Mouse (Mus musculus) urinary bladder, postnatal 10 days (tissue): ENCODE results near the gene Pex3.
A peak's percentile ranks its signal among the peaks of the same experiment; 100 is the strongest.

Experiments used
- DNase-seq: peaks from one replicate; pipeline ENCODE4 v3.0.0; 2022; ENCODE audit warnings: low spot score

Gene Pex3

DNA sequence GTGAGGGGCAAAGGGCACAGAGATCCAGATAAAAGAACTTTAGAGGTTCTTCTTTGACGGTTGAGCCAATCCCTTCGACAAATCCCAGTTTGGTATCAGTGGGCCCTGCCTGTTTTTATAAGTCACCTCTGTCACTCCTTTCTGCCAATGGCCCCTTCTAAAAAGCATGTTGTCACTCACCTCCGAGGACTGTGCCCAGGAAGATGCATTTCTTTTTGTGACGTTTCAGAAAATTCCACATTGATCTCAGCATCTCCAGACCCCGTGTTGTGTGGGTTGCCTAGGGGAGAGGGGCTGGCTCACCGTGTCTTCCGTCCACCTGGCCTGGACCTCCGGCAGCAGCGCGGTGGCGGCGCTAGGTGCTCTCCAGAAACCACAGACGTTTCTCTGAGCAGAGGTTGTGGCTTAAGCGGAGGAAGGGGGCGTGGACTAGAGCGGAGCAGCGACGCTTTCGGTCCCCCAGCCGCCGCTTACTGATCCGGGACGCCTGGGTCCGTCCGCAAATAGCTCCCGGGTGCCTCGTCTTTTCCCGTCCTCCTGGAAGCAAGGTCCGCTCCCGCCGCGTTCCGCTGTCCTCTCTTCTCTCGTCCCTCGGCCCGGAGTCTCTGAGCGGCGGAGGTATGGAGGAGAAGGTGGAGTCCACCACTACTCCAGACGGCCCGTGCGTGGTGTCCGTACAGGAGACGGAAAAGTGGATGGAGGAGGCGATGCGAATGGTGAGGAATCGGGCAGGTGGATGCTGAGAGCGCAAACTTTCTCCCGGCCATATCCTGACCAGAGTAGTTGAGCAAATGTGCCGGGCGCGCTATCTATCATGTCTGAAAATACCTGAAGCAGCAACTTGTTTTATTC, at the start of gene Pex3, which contains the start of gene Adat2:
Gene Pex3, minus strand, starts transcription at position 497 of the 852 bp plus-strand sequence.
Gene Adat2, plus strand, starts transcription at position 249 of the 852 bp plus-strand sequence.
- DNase-seq = peak; percentile 65

DNA sequence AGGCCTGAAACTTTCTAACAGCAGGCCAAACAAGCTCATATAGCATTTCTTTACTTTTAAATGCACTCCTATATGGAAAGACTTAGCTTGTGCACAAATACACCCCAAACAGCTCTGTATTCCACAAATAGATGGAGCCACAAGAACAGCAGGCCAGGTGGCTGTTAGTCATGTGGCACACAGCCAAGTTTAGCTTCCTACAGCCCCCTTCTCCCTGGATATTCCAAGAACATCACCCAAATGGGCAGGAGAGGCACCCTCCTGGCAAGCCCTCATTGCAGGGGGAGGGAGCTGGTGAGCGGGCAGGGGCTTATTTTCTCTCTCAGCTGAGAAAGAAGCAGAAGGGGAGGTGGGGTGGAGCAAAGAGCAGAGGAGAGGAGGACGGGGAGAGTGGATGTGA, 48.0 kb upstream of the Pex3 start:
- no peak for DNase-seq

DNA sequence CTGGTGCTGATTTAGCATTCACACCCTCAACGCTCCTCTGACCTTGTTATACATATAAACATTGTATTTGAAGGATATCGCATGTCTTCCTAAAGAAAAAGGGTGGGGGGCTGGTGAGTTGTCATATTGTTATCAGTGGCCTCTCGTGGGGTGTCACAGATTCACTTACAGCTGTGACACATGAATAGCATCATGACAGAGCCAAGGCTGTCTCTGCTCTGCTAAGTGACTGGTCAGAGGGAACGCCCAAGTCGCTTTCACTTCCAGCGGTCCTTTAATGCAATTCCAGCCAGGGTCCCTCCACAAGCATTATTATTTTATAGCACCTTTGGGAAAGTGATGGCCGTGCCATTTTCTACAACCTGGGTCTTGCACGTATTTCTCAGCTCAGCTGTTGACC, 44.5 kb upstream of the Pex3 start:
- no peak for DNase-seq

- DNase-seq = no peak
Observed at GRCm38 (mm10) chr10:13596866-13597265, 43.9 kb upstream of the Pex3 start.

DNA sequence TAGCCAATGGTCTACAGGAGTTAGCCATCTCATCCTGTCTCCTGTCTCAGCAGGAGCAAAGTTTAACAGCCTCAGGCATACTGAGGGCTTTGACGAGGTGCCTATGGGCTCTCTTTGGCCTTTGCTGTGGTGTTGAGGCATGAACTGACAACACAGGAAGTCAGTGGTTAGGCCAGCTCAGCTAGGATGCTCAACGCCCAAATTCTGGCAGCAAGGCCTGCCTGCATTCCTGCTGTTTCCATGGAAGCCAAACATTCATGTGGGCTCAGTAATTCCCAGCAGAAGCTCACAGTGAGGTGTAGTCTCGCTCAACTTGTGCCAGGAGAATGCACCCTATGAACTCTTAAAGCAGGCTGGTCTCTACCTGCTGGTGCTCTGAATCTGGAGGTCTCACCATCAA, 43.1 kb upstream of the Pex3 start:
- DNase-seq = no peak

DNA sequence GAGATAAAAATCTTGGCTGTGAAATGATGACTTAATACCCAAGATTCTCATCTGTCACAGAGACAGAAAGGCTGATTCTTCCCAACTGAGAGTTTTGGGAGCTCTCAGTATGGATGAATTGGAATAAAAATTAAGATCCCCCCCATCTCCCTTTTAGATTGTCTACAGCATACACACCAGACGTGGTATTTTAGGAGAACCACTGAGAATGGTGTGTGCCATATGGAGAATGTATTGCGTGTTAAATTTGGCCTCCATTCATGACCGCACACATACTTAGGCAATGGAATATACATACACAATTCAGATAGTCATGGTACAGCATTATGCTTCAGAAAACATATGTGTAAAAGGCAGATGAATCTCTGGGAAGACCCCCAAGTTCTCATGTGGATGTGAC, 40.6 kb upstream of the Pex3 start:
- DNase-seq = no peak

- DNase-seq = no peak
Observed at GRCm38 (mm10) chr10:13592196-13592595, 39.3 kb upstream of the Pex3 start.

- DNase-seq = no peak
Observed at GRCm38 (mm10) chr10:13587914-13588313, 35.0 kb upstream of the Pex3 start.

- no peak for DNase-seq
Observed at GRCm38 (mm10) chr10:13577123-13577522, 24.2 kb upstream of the Pex3 start.

DNA sequence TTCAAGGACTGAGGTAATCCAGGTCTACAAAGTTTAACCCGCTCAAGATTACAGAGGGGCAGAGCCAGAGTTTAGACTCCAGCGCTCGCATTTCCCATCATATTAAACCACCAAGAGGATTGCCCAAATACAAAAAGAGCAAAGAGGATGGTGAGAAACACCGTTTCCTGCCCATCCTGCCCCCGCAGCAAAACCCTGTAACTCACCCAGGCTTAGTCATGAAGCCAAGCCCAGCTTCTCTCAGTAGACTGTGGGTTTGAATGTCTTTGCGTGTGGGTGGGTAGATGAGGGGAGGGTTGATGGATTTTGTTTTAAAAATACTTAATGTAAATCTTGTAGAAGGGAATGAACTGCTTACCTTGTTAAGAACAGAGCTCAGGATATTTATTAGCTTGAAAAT, 19.5 kb upstream of the Pex3 start:
- no peak for DNase-seq

DNA sequence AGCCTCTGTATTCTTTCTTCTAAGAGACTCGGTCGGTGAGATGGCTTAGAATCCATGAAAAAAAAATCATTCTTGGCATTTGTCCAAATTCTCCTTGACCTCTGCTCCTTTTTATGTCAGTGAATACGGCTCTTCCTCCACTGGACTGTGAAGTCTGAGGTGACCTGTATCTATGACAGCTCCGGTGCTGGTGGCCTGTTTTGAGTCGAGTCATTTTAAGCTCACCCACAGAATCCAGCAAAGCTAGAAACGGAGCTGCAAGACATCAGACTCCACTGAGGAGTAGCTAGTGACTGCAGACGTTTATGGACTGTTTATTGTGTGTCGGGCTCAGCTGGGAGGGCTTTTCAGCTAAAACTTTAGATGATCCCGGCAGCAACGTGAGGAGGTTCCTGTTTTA, 19.1 kb upstream of the Pex3 start:
- no peak for DNase-seq

DNA sequence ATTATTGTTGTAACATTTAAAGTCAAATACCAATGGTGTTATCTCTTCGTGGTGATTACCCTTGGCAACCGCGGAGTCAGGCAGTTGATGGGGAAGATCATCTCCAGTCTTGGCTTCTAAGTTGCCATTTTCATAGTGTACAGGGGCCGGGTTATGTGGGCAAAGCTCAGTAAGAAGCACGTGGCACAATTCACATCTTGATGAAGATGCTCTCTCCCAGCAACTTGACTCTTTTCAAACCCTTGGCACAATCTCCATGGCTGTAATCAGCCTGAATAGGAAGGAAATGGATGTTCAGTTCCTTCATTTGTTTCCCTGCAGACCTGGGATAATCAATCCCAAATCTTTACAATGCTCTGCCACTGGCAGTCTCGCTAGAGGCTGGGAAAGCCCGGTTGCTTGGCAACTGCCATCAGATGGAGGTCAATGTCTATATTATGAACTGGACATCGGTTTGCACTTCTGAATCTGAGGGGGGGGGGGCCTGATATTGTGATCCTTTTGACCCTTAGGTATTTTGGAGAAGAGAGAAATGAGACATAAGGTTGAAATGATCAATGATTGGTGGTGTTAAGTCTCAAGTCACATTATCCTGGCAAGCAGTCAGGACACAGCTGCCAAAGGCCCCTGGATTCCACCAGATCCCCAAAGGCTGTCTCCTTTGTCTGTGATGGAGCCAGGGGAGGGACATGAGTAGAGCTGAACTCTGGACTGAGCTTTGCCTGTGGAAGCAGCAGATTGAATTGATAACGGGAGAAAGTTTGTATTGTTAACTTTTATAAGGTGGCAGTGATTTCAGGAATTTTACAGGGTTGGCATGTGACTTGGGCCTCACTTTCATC, 18.0 kb upstream of the Pex3 start:
- no peak for DNase-seq

DNA sequence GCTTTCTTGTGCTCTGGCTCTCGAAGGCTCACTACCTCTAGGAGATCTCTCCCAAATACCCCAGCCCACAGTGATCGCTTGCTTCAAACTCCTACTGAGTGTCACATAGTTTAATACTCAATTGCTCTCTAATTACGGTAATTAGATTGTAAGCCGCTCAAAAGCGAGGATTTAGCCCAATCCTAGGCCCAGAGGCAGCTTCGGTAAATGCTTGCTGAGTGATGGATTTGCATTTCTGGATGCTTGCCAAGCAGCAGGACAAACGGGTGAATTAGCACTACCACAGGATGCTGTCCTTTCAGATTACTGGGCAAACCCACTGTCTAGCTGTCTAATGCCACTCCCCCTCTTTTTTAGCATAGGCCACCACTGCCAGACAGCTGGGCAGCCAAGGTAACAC, 16.9 kb upstream of the Pex3 start:
- DNase-seq = no peak

DNA sequence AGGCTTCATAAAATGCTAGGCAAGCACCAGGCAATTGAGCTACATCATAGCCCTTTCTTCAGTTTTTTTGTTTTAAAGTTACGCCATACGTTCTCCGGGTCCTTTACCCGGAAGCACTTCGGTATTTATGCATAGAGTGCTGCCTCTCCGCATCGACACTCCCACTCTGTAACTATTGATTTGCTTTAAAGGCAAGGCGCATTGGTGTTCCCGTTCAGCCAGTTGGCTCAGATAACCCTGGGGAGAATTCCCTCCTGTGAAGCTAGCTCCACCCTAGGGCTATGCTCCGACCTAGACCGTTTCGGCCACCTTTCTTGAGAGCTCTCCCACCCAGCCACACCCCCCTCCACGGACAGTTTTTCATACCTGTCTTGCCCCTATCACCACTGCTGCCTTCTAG, 13.5 kb upstream of the Pex3 start:
- no peak for DNase-seq

- DNase-seq = no peak
Observed at GRCm38 (mm10) chr10:13565080-13565448, 12.1 kb upstream of the Pex3 start.

DNA sequence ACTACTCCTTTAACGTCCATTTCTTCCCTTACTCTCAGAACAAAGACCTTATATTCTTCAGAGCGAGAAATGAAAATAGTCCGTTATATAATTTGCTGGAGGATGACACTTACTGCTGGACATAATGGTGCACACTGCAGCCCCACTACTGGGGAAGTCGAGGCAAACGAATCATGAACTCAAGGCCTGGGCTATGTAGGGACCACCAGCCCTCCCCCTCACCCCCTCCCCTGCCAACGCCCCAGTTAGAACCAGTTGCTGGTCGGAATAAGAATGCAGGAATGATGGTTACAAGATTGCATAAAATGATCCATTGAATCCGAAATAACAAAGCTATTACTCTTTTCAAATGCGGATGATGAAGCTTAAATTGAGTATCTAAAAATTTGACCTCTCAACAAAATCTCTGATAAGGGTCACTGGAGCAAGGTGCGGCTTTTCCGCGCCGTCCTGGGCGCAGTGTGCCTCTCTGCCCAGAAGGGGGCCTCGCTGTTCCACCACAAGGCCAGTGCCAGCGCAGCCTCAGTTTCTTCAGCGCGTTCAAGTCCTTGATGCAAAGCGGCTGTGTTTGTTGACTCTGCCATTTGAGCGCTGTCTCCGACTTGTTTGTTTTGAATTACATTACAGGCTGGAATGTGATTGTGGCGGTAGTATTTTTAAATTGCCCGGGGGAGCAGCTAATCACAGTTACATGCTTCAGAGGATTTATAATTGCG, 11.6 kb upstream of the Pex3 start:
- DNase-seq = no peak

GRCm38 (mm10) chr10:13560014-13560674, 7.2 kb upstream of the Pex3 start:
- DNase-seq = no peak

DNA sequence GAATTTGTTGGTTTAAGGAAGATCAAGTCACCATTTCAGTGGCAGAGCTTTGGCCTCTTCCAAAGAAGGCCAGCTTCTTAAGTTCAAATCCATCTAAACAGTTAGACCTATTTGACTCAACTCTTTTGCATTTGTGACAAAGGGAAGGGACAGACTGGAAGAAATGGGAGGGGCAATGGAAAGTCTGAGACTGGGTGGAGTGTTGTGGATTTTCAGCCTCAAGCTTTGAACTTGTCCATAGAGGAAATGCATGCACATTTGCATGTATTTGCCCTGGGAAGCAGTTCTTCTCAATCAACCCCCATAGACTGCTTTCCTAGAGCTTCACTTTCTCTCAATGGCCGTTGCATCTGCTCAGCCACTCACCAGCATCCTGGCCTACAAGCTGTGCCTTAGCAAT, 1.4 kb upstream of the Pex3 start:
- DNase-seq = no peak

DNA sequence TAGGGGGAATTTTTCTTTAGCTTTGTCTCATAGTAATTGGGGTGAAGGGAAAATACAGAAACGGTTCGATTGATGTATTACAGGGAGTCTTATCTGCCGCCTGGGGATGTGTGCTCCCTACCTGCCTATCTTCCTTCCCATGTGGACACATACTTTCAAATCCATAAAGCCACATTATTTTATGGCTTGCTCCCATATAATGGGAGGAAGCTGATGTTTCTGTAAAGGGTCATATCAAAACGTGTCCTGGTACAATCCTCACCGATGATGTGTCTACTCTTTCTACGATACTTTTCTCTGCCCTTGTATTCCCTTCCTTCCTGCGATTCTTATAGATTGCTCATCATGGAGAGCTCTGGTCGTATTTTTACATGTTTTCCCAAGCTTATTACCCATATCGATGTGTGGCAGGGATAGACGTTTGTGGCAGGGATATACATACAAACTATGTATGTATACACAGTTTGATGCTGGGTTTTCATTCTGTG, 600 bp upstream of the Pex3 start:
- no peak for DNase-seq

- DNase-seq = no peak
Observed at GRCm38 (mm10) chr10:13541721-13542120, 11.2 kb downstream of the Pex3 start.

DNA sequence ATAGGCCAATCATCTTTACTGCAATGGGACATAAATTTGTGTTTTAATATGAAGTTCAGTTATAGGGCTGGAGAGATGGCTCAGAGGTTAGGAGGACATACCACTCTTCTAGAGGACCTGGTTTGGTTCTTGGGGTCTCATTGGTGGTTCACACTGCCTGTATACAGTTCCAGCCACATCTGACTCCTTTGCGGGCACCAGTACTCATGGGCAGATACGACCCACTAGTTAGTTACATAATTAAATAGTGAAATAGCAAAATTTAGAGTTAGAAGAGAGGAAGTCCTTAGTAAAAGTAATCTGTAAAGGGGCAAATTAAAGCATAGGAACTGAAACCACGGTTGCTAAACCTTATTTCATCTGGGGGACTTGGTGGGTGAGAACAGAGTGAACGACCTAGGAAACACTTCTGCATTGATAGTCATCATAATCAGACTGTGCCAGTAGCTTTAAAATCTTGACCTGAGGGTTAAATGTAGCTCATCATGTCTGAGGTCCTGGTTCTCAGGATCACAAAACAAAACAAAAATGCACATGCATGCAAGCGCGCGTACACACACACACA, 13.1 kb downstream of the Pex3 start:
- no peak for DNase-seq

DNA sequence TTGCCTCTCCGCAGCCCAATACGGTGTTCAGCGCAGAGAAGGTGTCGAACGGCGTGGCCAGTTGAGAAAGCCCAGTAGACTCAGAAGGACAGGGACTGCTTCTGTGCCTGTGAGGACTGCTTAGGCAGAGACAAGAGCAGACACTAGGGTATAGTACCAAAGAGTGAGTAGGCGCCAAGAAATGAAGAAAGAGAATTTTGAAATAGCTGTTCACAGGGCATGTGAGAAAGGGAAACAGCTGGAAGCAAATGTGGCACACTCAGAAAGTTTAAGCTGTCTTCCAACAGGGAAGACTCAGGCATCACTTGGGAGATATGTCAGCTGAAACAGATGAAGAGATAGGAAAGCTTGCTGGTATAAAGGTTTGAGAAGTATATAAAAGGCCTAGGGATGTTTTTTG, 16.2 kb downstream of the Pex3 start:
- no peak for DNase-seq
